Mouse (Mus musculus) heart, embryonic 11.5 days (tissue): ENCODE measurements around the gene Rnf225. TPM values are rescaled to one million over a fixed set of nuclear protein-coding genes. Genes with fewer than 3 reads are reported as not detected.
"Not testable (repeated sequence)": the region's sequence is repeated elsewhere in the genome, so short reads cannot be mapped to it uniquely, and the experiment has no call there.

Source experiments
- ATAC-seq: fragments of 200-750 bp; cut with Nextera tagmentation; replicated peaks from 2 replicates; pipeline ENCODE4 v1.8.0; 2017; ENCODE audit warnings: moderate library complexity; ENCODE audit not compliant: insufficient number of reproducible peaks, low FRiP score, low TSS enrichment
- H3K27ac ChIP-seq: fragments of 300-500 bp; sonication (generic); 2 replicates; pipeline ENCODE4 v1.5.1; 2014; ENCODE audit warnings: mild to moderate bottlenecking, low read depth, low read length
- H3K27me3 ChIP-seq: fragments of 300-500 bp; sonication (generic); 2 replicates; pipeline ENCODE4 v1.6.1; 2014; ENCODE audit warnings: mild to moderate bottlenecking, low read length, mixed read lengths; ENCODE audit not compliant: control insufficient read depth, insufficient read depth
- H3K36me3 ChIP-seq: fragments of 300-500 bp; sonication (generic); 2 replicates; pipeline ENCODE4 v1.6.1; 2014; ENCODE audit warnings: mild to moderate bottlenecking, low read length, moderate library complexity, mixed read lengths; ENCODE audit not compliant: control insufficient read depth, insufficient read depth
- H3K4me1 ChIP-seq: fragments of 300-500 bp; sonication (generic); 2 replicates; pipeline ENCODE4 v1.6.1; 2014; ENCODE audit warnings: low read length; ENCODE audit not compliant: control insufficient read depth, insufficient read depth
- H3K4me2 ChIP-seq: fragments of 300-500 bp; sonication (generic); 2 replicates; pipeline ENCODE4 v1.6.1; 2014; ENCODE audit warnings: mild to moderate bottlenecking, moderate library complexity
- H3K4me3 ChIP-seq: fragments of 300-500 bp; sonication (generic); 2 replicates; pipeline ENCODE4 v1.5.1; 2014; ENCODE audit warnings: low read depth, low read length
- H3K9ac ChIP-seq: fragments of 300-500 bp; sonication (generic); 2 replicates; pipeline ENCODE4 v1.6.1; 2014; ENCODE audit warnings: mild to moderate bottlenecking, low read depth, low read length, moderate library complexity
- H3K9me3 ChIP-seq: fragments of 300-500 bp; sonication (generic); replicated peaks from 2 replicates; pipeline ENCODE4 v1.6.1; 2016; ENCODE audit warnings: low read length; ENCODE audit not compliant: control insufficient read depth
- WGBS: fragments of 180-500 bp; shearing (Covaris S2); extraction: QIAGEN DNeasy Blood & Tissue Kit; methylation state at CpG from one replicate; pipeline ENCODE4 v1.1.7; 2014; ENCODE audit not compliant: insufficient replicate concordance; 5-methylcytosine and 5-hydroxymethylcytosine counted together
- polyA plus RNA-seq: library from polyadenylated mRNA; unstranded; fragments of >200 nt; fragmentation: Nextera tagmentation; extraction: Ambion mirVana; gene quantifications from 2 replicates; pipeline ENCODE4 v1.2.1, GENCODE M21; 2014

Rnf225 gene
- polyA plus RNA-seq, result 0.53 and 0.65 TPM in 2 replicates

- H3K36me3 ChIP-seq, result peaks cover 31% of the 10 kb centered on the region
- 22% methylated on average over 8 of the region's 8 CpGs for WGBS
- H3K4me1 ChIP-seq, result peaks cover 10% of the 10 kb centered on the region; the same call in 1 of the 2 replicates
- no peak for ATAC-seq
- peak within 1 kb of the TSS; percentile 75 for H3K9ac ChIP-seq
- H3K4me2 ChIP-seq, result peak within 1 kb of the TSS; percentile 90
- peaks cover 3% of the 10 kb centered on the region; the same call in 1 of the 2 replicates for H3K27me3 ChIP-seq
- H3K9me3 ChIP-seq, result no peaks in the 10 kb centered on the region
- no peak within 1 kb of the TSS for H3K27ac ChIP-seq
- H3K4me3 ChIP-seq, result peak within 1 kb of the TSS; percentile 47
Measured at GRCm38 (mm10) chr7:12927191-12927680, at the start of gene Rnf225. Gene Rnf225, plus strand, starts transcription at chr7:12927416.

- no peak overlapping the region for H3K4me3 ChIP-seq
- 0 out of 2 replicates have a peak, but pooled peaks cover 5% of the 10 kb centered on the region for H3K36me3 ChIP-seq
- H3K4me1 ChIP-seq, result peaks cover 5% of the 10 kb centered on the region; the same call in 1 of the 2 replicates
- ATAC-seq, result no peak
- H3K9me3 ChIP-seq, result no peaks in the 10 kb centered on the region
- H3K9ac ChIP-seq, result no peak overlapping the region
- H3K4me2 ChIP-seq, result no peak overlapping the region
- H3K27ac ChIP-seq, result no peak overlapping the region
- no peaks in the 10 kb centered on the region for H3K27me3 ChIP-seq
Measured at GRCm38 (mm10) chr7:12880036-12880435, 47.2 kb upstream of the Rnf225 start.

GRCm38 (mm10) chr7:12880497-12880896 lies 46.7 kb upstream of the Rnf225 start:
- not testable (repeated sequence) for H3K9ac ChIP-seq, H3K27me3 ChIP-seq, H3K4me1 ChIP-seq, H3K36me3 ChIP-seq, ATAC-seq, H3K9me3 ChIP-seq, H3K27ac ChIP-seq
- Histone ChIP-seq H3K4me3 (peak overlapping the region; percentile 77), H3K4me2 (peak overlapping the region; percentile 79)
- 44% methylated on average over 8 of the region's 8 CpGs for WGBS

GRCm38 (mm10) chr7:12880911-12881660 lies 46.1 kb upstream of the Rnf225 start, which contains the start of gene Zfp128:
Gene Zfp128, plus strand, starts transcription at chr7:12881177.
- H3K4me2 ChIP-seq, result peak within 1 kb of the TSS; percentile 79
- ATAC-seq, result peak; percentile 100
- H3K27ac ChIP-seq, result no peak within 1 kb of the TSS
- 1% methylated on average over 35 of the region's 35 CpGs for WGBS
- H3K27me3 ChIP-seq, result no peaks in the 10 kb centered on the region
- H3K4me3 ChIP-seq, result peak within 1 kb of the TSS; percentile 77
- peaks cover 12% of the 10 kb centered on the region for H3K36me3 ChIP-seq
- no peaks in the 10 kb centered on the region for H3K9me3 ChIP-seq
- H3K9ac ChIP-seq, result peak within 1 kb of the TSS; percentile 82
- H3K4me1 ChIP-seq, result peaks cover 5% of the 10 kb centered on the region; the same call in 1 of the 2 replicates

- Histone ChIP-seq H3K27ac (no peak overlapping the region), H3K36me3 (peaks cover 32% of the 10 kb centered on the region), H3K4me2 (no peak overlapping the region), H3K27me3 (no peaks in the 10 kb centered on the region), H3K4me1 (peaks cover 3% of the 10 kb centered on the region; the same call in 1 of the 2 replicates), H3K9me3 (no peaks in the 10 kb centered on the region), H3K4me3 (no peak overlapping the region), H3K9ac (no peak overlapping the region)
- ATAC-seq, result no peak
- WGBS, result 91% methylated on average over 12 of the region's 12 CpGs
Measured at GRCm38 (mm10) chr7:12886563-12887266, 40.5 kb upstream of the Rnf225 start.

GRCm38 (mm10) chr7:12887585-12887984 lies 39.6 kb upstream of the Rnf225 start:
- H3K36me3 ChIP-seq, result peaks cover 33% of the 10 kb centered on the region
- no peak for ATAC-seq
- H3K4me1 ChIP-seq, result no peaks in the 10 kb centered on the region
- H3K9me3 ChIP-seq, result no peaks in the 10 kb centered on the region
- no peak overlapping the region for H3K4me3 ChIP-seq
- H3K9ac ChIP-seq, result no peak overlapping the region
- no peak overlapping the region for H3K4me2 ChIP-seq
- H3K27me3 ChIP-seq, result no peaks in the 10 kb centered on the region
- 89% methylated on average over 5 of the region's 5 CpGs for WGBS
- no peak overlapping the region for H3K27ac ChIP-seq

- H3K9ac ChIP-seq, result no peak overlapping the region
- no peaks in the 10 kb centered on the region for H3K9me3 ChIP-seq
- no peak for ATAC-seq
- no peak overlapping the region for H3K27ac ChIP-seq
- H3K4me3 ChIP-seq, result no peak overlapping the region
- H3K4me2 ChIP-seq, result no peak overlapping the region
- WGBS, result 88% methylated on average over 14 of the region's 14 CpGs
- H3K27me3 ChIP-seq, result no peaks in the 10 kb centered on the region
- H3K36me3 ChIP-seq, result peaks cover 23% of the 10 kb centered on the region
- no peaks in the 10 kb centered on the region for H3K4me1 ChIP-seq
Measured at GRCm38 (mm10) chr7:12890928-12891327, 36.3 kb upstream of the Rnf225 start.

GRCm38 (mm10) chr7:12891334-12891733 lies 35.9 kb upstream of the Rnf225 start:
- H3K4me2 ChIP-seq, result no peak overlapping the region
- H3K9ac ChIP-seq, result no peak overlapping the region
- peaks cover 20% of the 10 kb centered on the region for H3K36me3 ChIP-seq
- no peaks in the 10 kb centered on the region for H3K9me3 ChIP-seq
- no peaks in the 10 kb centered on the region for H3K4me1 ChIP-seq
- ATAC-seq, result no peak
- no peak overlapping the region for H3K27ac ChIP-seq
- no peak overlapping the region for H3K4me3 ChIP-seq
- 96% methylated on average over 1 of the region's 1 CpGs for WGBS
- H3K27me3 ChIP-seq, result no peaks in the 10 kb centered on the region
